Mouse (Mus musculus): ENCODE data around the gene Mmp21.

GRCm38 (mm10) chr7:133634932-133635650, 44.8 kb downstream of the Mmp21 start:
- TF ChIP-seq CTCF (IDR thresholded peaks at IDR 0.05; ENCODE audit: insufficient read depth, low read depth, low read length) = no peak
- TF ChIP-seq POLR2A (IDR thresholded peaks at IDR 0.05; ENCODE audit: insufficient read depth, low read depth, low read length) = no peak
